Mouse (Mus musculus): ENCODE measurements around the gene Slc35b3.

GRCm38 (mm10) chr13:39003101-39003762 lies 42.6 kb upstream of the Slc35b3 start:
- TF ChIP-seq CTCF (IDR thresholded peaks at IDR 0.05; ENCODE audit: control insufficient read depth, insufficient read depth, insufficient read length) (no peak), FOSL1 (IDR thresholded peaks at IDR 0.05; ENCODE audit: insufficient read depth, low read length, poor library complexity, severe bottlenecking) (no peak)

Data from C2C12 (cell line).